Mouse (Mus musculus) liver, adult 2 months (tissue): ENCODE measurements around the gene Ciao2a. TPM values are rescaled to one million over a fixed set of nuclear protein-coding genes. Genes with fewer than 3 reads are reported as not detected.

Experiments
- DNase-seq: peaks from one replicate; pipeline ENCODE4 v3.0.0-alpha.2; 2011; ENCODE audit warnings: low read depth, low spot score; ENCODE audit errors: extremely low read depth
- H3K27ac ChIP-seq: fragments of 200-500 bp; replicated peaks from 2 replicates; pipeline ENCODE4 v1.5.1; 2012; ENCODE audit warnings: low read depth, mild to moderate bottlenecking, control low read depth, inconsistent platforms, low read length; ENCODE audit not compliant: insufficient read depth
- H3K27me3 ChIP-seq: fragments of 200-500 bp; 2 replicates; pipeline ENCODE4 v1.6.1; 2012; ENCODE audit warnings: mild to moderate bottlenecking, moderate library complexity, low read length, inconsistent platforms; ENCODE audit not compliant: control insufficient read depth, insufficient read depth
- H3K36me3 ChIP-seq: fragments of 200-500 bp; 2 replicates; pipeline ENCODE4 v1.6.1; 2012; ENCODE audit warnings: low read length, inconsistent platforms; ENCODE audit not compliant: control insufficient read depth, insufficient read depth
- H3K4me1 ChIP-seq: fragments of 200-500 bp; 2 replicates; pipeline ENCODE4 v1.6.1; 2011; ENCODE audit warnings: low read length; ENCODE audit not compliant: control insufficient read depth, insufficient read depth
- H3K4me3 ChIP-seq: fragments of 200-500 bp; 2 replicates; pipeline ENCODE4 v1.5.1; 2011; ENCODE audit warnings: low read depth, mild to moderate bottlenecking, control low read depth, low read length, moderate library complexity; ENCODE audit not compliant: insufficient read depth
- H3K79me2 ChIP-seq: fragments of 200-500 bp; 2 replicates; pipeline ENCODE4 v1.6.1; 2012; ENCODE audit warnings: inconsistent platforms, mild to moderate bottlenecking, low read length, moderate library complexity; ENCODE audit not compliant: control insufficient read depth, insufficient read depth
- H3K9ac ChIP-seq: fragments of 200-500 bp; 2 replicates; pipeline ENCODE4 v1.6.1; 2012; ENCODE audit warnings: low read depth, mild to moderate bottlenecking, control low read depth, inconsistent platforms, low read length
- CTCF ChIP-seq: fragments of 200-500 bp; IDR thresholded peaks from 2 replicates; pipeline ENCODE4 v1.5.1; 2011; ENCODE audit warnings: low read depth, low read length, control low read depth
- POLR2A ChIP-seq: fragments of 200-500 bp; IDR thresholded peaks from 2 replicates; pipeline ENCODE4 v1.6.1; 2011; ENCODE audit warnings: low read length, control low read depth; ENCODE audit not compliant: insufficient read depth; ENCODE audit errors: extremely low read depth
- WGBS: fragments of 180-500 bp; shearing (Covaris S2); methylation state at CpG from one replicate; pipeline ENCODE4 v1.1.7; 2018; 5-methylcytosine and 5-hydroxymethylcytosine counted together
- polyA plus RNA-seq: library from polyadenylated mRNA; depleted of rRNA; stranded (reverse); fragments of >200 nt; gene quantifications from 2 replicates; pipeline ENCODE4 v1.2.3, GENCODE M21; 2012; rRNA removed
- total RNA-seq: library from RNA; depleted of rRNA; stranded (reverse); fragments of >200 nt; gene quantifications from 2 replicates; pipeline ENCODE4 v1.2.3, GENCODE M21; 2014; rRNA removed

The Ciao2a gene
- total RNA-seq: 47.0 and 50.5 TPM in 2 replicates
- 13.6 and 16.4 TPM in 2 replicates for polyA plus RNA-seq

DNA sequence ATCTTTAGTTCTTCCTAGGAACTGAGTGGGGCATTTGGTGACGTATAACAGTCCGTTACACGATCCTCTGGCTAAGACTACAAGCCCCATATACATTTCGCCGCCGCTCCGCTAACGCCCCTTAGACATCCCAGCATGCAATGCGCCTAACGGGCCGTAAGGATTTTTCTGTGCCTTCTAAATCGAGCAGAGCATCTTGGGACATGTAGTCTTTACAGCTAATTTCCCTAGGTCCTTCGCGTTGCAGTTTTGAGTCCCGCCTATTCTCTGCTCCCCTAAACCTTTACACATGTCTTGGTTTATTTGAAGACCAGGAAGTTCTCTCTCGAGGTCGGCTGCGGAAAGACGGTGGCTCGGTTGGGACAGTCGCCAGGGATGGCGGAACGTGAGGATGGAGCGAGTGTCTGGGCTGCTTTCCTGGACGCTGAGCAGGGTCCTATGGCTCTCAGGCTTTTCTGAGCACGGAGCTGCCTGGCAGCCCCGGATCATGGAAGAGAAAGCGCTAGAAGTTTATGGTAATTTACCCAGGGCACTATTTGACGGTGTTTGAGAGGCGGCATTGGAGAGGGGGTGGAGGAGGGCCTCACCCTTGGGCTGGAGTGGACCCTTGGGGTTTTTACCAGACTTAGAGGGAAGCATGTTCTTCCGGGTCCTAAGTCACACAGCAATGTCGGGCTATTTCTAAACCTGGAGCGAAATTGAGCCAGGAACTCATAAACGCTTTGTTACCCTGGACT lies at the start of gene Ciao2a, which contains the start of gene Snx1:
Ciao2a (plus strand) TSS at position 156 of the 737 bp plus-strand sequence.
Snx1 (minus strand) TSS at position 132 of the 737 bp plus-strand sequence.
- TF ChIP-seq CTCF: no peak
- TF ChIP-seq POLR2A: 0 out of 2 replicates have a peak, but pooled peaks have one; percentile 22
- H3K4me1 ChIP-seq: peaks cover 5% of the 10 kb centered on the region; the same call in 1 of the 2 replicates
- WGBS: under 1% methylated on average over 34 of the region's 34 CpGs
- H3K9ac ChIP-seq: peak within 1 kb of the TSS; percentile 76
- H3K4me3 ChIP-seq: peak within 1 kb of the TSS; percentile 85
- H3K27ac ChIP-seq: peak within 1 kb of the TSS; percentile 67
- no peaks in the 10 kb centered on the region for H3K36me3 ChIP-seq
- H3K79me2 ChIP-seq: no peaks in the 10 kb centered on the region; the same call in 1 of the 2 replicates
- no peaks in the 10 kb centered on the region for H3K27me3 ChIP-seq
- DNase-seq: peak; percentile 99

DNA sequence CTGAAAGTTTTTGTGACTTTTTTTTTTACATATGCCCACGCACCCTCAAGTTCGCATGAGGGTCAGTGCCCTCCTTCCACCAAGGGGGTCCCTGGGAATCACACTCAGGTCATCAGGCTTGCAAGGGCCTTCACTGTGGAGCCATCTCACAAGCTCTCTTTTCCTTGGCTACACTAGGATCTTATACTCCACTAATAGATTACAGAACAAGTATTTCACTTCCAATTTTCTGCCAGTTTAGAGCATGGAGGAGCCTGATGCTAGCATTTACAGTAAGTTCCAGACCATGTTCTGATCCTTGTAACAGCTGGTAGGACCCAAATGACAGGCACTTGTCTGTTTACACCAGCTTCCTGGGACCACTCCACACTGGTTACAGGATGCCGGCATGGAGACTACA lies 48.3 kb upstream of the Ciao2a start:
- H3K9ac ChIP-seq: no peak overlapping the region
- no peaks in the 10 kb centered on the region for H3K4me1 ChIP-seq
- no peak overlapping the region for H3K27ac ChIP-seq
- WGBS: 71% methylated on average over 3 of the region's 3 CpGs
- no peaks in the 10 kb centered on the region for H3K27me3 ChIP-seq
- TF ChIP-seq CTCF: no peak
- no peak for TF ChIP-seq POLR2A
- no peak for DNase-seq
- H3K4me3 ChIP-seq: no peak overlapping the region
- H3K79me2 ChIP-seq: no peaks in the 10 kb centered on the region
- H3K36me3 ChIP-seq: no peaks in the 10 kb centered on the region

DNA sequence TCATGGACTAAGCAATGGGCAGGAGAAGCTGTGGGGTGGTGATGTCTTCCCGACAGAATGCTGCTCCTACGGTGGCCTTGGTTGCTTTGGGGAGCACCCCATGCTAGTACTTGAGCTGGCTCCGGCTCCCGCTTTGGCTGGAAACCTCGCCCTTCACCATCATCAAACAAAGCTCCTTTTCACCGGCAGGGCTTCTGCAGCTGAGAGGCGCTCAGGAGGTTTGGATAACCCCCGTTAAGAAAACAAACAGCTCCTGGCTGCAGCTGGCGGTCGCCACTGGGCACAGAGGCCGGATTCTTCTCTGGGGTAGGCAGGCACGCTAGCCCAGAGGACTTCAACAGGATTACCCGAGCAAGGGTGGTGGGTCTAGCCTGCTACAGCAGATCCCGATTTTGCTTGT lies 47.9 kb upstream of the Ciao2a start:
- TF ChIP-seq POLR2A (no peak), CTCF (no peak)
- Histone ChIP-seq H3K79me2 (no peaks in the 10 kb centered on the region), H3K9ac (no peak overlapping the region), H3K27ac (no peak overlapping the region), H3K4me3 (no peak overlapping the region), H3K27me3 (no peaks in the 10 kb centered on the region), H3K4me1 (no peaks in the 10 kb centered on the region), H3K36me3 (no peaks in the 10 kb centered on the region)
- no peak for DNase-seq
- 8% methylated on average over 14 of the region's 14 CpGs for WGBS

DNA sequence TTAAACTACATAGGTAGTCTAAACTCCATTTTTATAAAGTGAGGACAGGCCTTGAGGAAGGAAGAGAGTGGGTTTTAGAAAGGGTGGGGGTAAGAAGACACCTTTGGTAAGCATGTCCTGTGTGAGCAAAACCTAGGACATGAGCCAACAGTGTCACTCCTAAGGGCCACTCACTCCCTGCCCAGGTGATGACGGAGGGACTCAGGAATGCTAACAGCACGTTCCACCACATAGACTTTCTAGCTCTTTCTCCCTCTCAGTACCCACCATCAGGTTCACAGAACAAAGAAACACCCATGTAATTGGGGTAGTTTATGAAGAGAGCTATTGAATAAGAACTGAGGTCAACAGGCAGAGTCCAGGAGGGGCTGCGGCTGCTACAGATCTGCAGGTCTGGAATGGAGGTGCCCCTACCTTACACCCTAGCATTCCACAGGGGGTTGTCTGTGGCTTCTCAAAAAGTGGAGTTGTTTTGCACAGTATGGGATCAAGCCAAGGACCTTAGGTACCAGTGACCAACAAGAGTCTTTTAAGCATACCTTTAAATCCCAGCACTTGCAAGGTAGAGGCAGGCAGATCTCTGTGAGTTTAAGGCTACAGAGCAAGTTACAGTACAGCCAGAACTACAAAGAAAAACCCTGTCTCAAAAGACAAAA lies 45.5 kb upstream of the Ciao2a start:
- no peak for DNase-seq
- TF ChIP-seq POLR2A: no peak
- Histone ChIP-seq H3K4me3 (no peak overlapping the region), H3K27ac (no peak overlapping the region), H3K79me2 (no peaks in the 10 kb centered on the region), H3K27me3 (no peaks in the 10 kb centered on the region), H3K4me1 (no peaks in the 10 kb centered on the region), H3K36me3 (no peaks in the 10 kb centered on the region), H3K9ac (no peak overlapping the region)
- WGBS: 88% methylated on average over 3 of the region's 3 CpGs

DNA sequence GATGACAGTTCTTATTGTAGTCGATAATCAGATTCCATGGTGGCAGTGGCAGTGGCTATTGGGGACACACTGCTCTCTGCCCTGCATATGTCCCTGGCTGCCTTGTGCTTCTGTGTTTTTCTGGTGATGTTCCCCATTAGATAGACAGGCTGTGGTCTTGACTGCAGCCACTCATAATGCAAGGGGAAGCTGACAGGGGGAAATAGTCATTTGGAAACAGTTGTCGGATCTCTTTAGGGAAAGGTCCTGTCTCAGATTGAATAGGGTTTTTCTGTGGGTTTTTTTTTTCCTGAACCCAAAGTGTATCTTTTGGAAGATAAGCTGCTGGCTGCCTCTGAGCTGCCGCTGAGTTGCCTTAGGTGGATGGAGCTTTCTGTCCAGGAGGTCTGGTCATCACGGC lies 44.4 kb upstream of the Ciao2a start:
- Histone ChIP-seq H3K4me3 (no peak overlapping the region), H3K27me3 (no peaks in the 10 kb centered on the region), H3K79me2 (no peaks in the 10 kb centered on the region), H3K9ac (no peak overlapping the region), H3K27ac (no peak overlapping the region), H3K36me3 (no peaks in the 10 kb centered on the region), H3K4me1 (no peaks in the 10 kb centered on the region)
- DNase-seq: peak; percentile 19
- WGBS: 87% methylated on average over 4 of the region's 4 CpGs
- TF ChIP-seq POLR2A (no peak), CTCF (no peak)

DNA sequence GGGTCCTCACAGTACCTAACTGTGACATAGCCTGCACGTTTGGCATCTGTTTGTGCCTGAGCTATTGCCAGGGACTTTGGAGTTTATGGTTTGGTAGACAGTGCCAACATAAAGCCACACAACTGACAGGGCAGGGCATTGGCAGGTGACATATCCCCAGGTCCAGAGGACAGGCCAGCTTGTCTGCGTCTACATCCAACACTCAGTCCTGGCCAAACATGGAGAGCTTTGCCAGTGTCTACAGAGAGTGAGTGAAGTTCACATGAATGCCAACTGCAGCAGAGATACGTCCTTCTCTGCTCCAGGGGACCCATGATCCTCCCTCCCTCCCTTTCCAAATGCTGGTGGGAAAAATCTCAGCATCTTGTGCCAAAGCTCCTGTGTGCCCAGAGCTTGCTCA lies 42.2 kb upstream of the Ciao2a start:
- Histone ChIP-seq H3K79me2 (no peaks in the 10 kb centered on the region), H3K36me3 (no peaks in the 10 kb centered on the region), H3K4me3 (no peak overlapping the region), H3K27me3 (no peaks in the 10 kb centered on the region), H3K27ac (no peak overlapping the region), H3K4me1 (no peaks in the 10 kb centered on the region), H3K9ac (no peak overlapping the region)
- DNase-seq: peak; percentile 98
- TF ChIP-seq POLR2A (no peak), CTCF (no peak)
- 34% methylated on average over 3 of the region's 3 CpGs for WGBS
